Mouse (Mus musculus): ENCODE measurements around the gene Rbm3. TPM values are rescaled to one million over a fixed set of nuclear protein-coding genes. Genes with fewer than 3 reads are reported as not detected.

Rbm3 gene
- polyA plus RNA-seq (2015; fragmentation: Nextera tagmentation; extraction: Ambion mirVana), result 464 and 486 TPM in 2 replicates

DNA sequence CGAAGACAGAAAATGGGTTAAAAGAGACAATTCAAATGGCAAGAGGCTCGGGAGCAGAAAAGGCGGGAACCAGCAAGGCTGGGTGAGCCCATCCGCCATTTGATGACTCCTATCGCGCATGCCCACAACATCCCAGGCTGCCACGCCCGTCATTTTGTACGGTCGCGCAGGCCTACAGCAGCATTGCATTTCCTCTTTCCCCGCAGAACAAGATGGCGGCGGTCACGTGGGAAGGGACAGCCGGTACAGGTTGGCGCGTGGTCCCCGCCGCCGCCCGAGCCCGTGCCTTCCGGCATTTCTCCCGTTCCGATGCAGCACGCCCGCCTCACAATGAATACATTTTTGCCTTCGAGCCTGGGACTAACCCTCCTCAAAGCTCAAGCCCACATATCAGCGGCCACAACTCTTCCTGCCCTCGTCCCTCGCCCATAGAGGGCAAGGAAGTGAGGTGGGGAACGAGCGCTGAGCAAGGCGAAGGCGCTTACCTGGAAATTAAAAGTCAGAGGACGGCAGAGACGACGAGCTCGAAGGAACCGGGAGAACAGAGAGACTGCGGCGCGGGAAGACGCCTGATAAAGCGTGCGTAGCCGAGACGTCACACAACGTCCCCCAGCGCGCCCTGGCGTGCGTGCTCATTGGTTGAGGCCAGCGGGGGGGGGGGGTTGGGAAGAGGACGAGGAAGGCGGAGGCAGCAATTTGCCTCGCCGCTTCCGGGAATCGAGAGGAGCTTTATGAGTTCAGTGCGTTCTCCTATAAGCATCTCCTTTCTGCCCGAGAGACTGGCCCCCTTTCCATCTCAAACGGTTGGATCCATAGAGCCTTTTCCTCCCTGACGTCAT lies at the start of gene Rbm3:
Gene Rbm3 (minus strand): TSS at position 728 of the 839 bp plus-strand sequence.
- ATAC-seq (ENCODE audit: low read depth), result peak; percentile 97
- Histone ChIP-seq H3K9ac (ENCODE audit: low read length) (peak within 1 kb of the TSS; percentile 72), H3K4me1 (replicated peaks; ENCODE audit: control insufficient read depth, insufficient read depth, low read length) (peaks cover 6% of the 10 kb centered on the region; the same call in 1 of the 2 replicates), H3K36me3 (ENCODE audit: control insufficient read depth, insufficient read depth, low read length) (peaks cover 12% of the 10 kb centered on the region), H3K4me3 (ENCODE audit: low read length) (peak within 1 kb of the TSS; percentile 58), H3K27ac (ENCODE audit: low read length) (peak within 1 kb of the TSS; percentile 94), H3K4me2 (ENCODE audit: low read depth, low read length) (peak within 1 kb of the TSS; percentile 79), H3K9me3 (ENCODE audit: control insufficient read depth, low read length) (no peaks in the 10 kb centered on the region), H3K27me3 (ENCODE audit: control insufficient read depth, insufficient read depth, low read depth, low read length) (no peaks in the 10 kb centered on the region)
- 19% methylated on average over 57 of the region's 65 CpGs for WGBS

DNA sequence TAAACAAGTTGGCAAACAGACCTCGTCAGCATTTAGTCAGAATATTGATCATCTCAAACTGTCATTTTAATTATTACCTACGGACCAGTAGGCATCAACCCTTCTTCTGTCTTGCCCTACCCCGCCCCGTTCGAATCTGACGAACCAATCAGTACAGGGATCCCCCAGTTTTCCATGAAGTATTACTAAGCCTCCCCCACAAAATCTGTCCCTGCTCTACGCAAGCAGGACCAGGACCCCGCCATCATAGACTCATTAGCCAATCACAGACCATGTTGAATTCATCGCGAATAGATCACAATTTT lies 47.7 kb upstream of the Rbm3 start, which contains the start of gene Ebp:
Gene Ebp (minus strand): TSS at position 94 of the 305 bp plus-strand sequence.
- Histone ChIP-seq H3K9ac (ENCODE audit: low read length) (peak within 1 kb of the TSS; percentile 76), H3K27me3 (ENCODE audit: control insufficient read depth, insufficient read depth, low read depth, low read length) (no peaks in the 10 kb centered on the region), H3K4me3 (ENCODE audit: low read length) (peak within 1 kb of the TSS; percentile 62), H3K4me2 (ENCODE audit: low read depth, low read length) (peak within 1 kb of the TSS; percentile 66), H3K9me3 (ENCODE audit: control insufficient read depth, low read length) (no peaks in the 10 kb centered on the region), H3K4me1 (replicated peaks; ENCODE audit: control insufficient read depth, insufficient read depth, low read length) (0 out of 2 replicates have a peak, but pooled peaks cover 5% of the 10 kb centered on the region), H3K36me3 (ENCODE audit: control insufficient read depth, insufficient read depth, low read length) (no peaks in the 10 kb centered on the region), H3K27ac (ENCODE audit: low read length) (0 out of 2 replicates have a peak within 1 kb of the TSS, but pooled peaks have one; percentile 27)
- 20% methylated on average over 10 of the region's 10 CpGs for WGBS
- ATAC-seq (ENCODE audit: low read depth), result no peak

DNA sequence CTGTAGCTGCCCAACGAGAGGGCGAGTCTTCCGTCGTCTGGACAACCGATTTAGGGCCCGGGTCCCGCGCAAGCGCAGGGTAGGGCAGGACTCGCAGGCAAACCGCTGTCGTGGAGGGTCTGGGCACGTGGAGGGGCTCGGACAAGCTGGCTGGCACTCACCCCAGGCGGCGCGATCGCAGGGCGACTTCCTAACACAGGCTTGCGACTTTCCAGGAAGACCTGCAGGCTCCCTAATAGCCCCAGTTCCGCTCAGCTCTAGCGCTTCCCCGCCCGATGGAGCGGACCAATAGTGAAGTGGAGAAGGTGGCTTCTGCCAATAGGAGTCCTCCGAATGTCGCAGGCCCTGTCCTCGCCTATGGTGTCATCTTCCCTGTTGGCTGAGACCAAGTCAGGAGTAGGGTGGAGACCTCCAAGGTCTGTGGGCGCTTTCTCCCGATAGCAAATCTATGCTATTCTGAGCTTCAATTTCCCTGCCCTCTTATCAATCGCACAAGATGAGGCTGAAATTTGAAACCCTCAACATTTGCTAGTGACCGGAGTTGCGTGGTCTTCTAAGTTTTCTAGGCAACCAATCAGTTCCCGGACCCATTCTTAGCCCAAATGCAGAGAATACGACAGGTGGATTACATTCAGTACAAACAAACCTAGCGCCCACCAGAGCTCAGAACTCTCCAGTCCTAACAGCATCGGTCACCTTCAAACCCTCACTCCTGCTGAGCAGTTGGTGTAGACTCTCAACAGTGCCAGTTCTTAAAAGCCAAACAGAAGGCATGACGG lies 47.1 kb upstream of the Rbm3 start:
- H3K4me2 ChIP-seq (ENCODE audit: low read depth, low read length), result peak overlapping the region; percentile 66

DNA sequence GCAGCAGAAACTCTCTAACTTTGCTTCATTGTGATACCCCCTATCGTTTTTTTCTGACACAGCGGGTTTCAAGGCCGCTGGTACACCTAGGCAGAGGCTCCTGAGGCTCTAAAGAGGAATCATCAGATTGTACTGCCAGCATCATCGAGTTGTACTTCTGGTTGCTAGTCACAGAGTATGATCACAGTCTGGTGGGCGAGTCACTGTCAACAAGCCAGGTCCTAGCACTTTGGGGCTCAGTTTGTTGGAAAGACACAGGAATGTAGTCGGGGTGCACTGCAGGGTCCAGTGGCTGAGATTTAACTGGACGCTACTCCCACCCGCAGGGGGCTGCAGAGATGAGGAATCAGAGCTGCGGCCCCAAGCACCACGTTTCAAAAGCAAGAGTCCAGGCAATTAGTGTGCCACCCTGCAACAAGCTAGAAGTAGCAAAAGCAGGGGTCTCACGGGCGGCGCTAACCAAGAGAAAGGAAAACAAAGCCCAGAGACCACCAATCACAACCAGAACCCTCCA lies 46.5 kb upstream of the Rbm3 start:
- no peaks in the 10 kb centered on the region for H3K36me3 ChIP-seq (ENCODE audit: control insufficient read depth, insufficient read depth, low read length)
- H3K27ac ChIP-seq (ENCODE audit: low read length), result 0 out of 2 replicates have a peak overlapping the region, but pooled peaks have one; percentile 27
- peak overlapping the region; percentile 62 for H3K4me3 ChIP-seq (ENCODE audit: low read length)
- WGBS, result 10% methylated on average over 13 of the region's 13 CpGs
- ATAC-seq (ENCODE audit: low read depth), result peak; percentile 73
- 0 out of 2 replicates have a peak, but pooled peaks cover 5% of the 10 kb centered on the region for H3K4me1 ChIP-seq (replicated peaks; ENCODE audit: control insufficient read depth, insufficient read depth, low read length)
- no peaks in the 10 kb centered on the region for H3K27me3 ChIP-seq (ENCODE audit: control insufficient read depth, insufficient read depth, low read depth, low read length)
- peak overlapping the region; percentile 66 for H3K4me2 ChIP-seq (ENCODE audit: low read depth, low read length)
- H3K9ac ChIP-seq (ENCODE audit: low read length), result peak overlapping the region; percentile 76
- no peaks in the 10 kb centered on the region for H3K9me3 ChIP-seq (ENCODE audit: control insufficient read depth, low read length)

More for the DNA sequence above, 47.1 kb upstream of the Rbm3 start:
- no peaks in the 10 kb centered on the region for H3K9me3 ChIP-seq (ENCODE audit: control insufficient read depth, low read length)
- 10% methylated on average over 38 of the region's 38 CpGs for WGBS
- 0 out of 2 replicates have a peak overlapping the region, but pooled peaks have one; percentile 27 for H3K27ac ChIP-seq (ENCODE audit: low read length)
- 0 out of 2 replicates have a peak, but pooled peaks cover 5% of the 10 kb centered on the region for H3K4me1 ChIP-seq (replicated peaks; ENCODE audit: control insufficient read depth, insufficient read depth, low read length)
- H3K4me3 ChIP-seq (ENCODE audit: low read length), result peak overlapping the region; percentile 62
- H3K9ac ChIP-seq (ENCODE audit: low read length), result peak overlapping the region; percentile 76
- no peaks in the 10 kb centered on the region for H3K27me3 ChIP-seq (ENCODE audit: control insufficient read depth, insufficient read depth, low read depth, low read length)
- no peaks in the 10 kb centered on the region for H3K36me3 ChIP-seq (ENCODE audit: control insufficient read depth, insufficient read depth, low read length)
- ATAC-seq (ENCODE audit: low read depth), result peak; percentile 99

DNA sequence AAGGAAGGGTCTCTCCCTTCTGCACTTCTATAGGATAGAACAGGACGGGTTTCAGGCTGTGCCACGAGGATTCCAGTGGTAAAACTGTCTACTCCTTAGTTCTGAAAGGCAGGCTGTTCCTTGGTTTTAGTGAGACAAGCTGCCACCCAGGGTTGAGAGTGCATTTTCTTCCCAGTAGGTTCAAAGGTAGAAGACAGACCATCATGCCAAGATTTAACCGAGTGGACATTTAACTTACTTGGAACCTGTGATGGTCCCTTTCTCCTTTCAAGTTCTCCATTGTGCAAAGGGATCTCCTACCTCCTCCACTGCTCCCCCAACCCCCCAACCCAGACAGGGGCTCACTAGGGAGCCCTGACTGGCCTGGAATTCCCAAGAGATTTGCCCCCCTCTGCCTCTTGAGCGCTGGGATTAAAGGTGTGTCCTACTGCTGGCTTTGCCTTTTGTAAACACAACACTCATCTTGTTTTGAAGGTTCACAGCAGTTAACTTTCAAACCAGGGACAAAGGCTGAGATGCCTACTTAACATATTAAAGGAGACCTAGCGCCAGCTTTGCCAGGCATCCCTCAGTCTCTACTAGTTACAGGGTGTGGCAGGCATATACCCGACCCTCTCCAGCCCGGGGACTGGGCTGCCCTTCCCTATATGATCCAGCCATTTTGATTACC lies 37.3 kb upstream of the Rbm3 start:
- Histone ChIP-seq H3K4me3 (ENCODE audit: low read length) (no peak overlapping the region), H3K36me3 (ENCODE audit: control insufficient read depth, insufficient read depth, low read length) (no peaks in the 10 kb centered on the region), H3K4me2 (ENCODE audit: low read depth, low read length) (no peak overlapping the region), H3K27me3 (ENCODE audit: control insufficient read depth, insufficient read depth, low read depth, low read length) (no peaks in the 10 kb centered on the region), H3K9ac (ENCODE audit: low read length) (no peak overlapping the region), H3K4me1 (replicated peaks; ENCODE audit: control insufficient read depth, insufficient read depth, low read length) (no peaks in the 10 kb centered on the region), H3K9me3 (ENCODE audit: control insufficient read depth, low read length) (no peaks in the 10 kb centered on the region), H3K27ac (ENCODE audit: low read length) (no peak overlapping the region)
- 15% methylated on average over 7 of the region's 7 CpGs for WGBS
- no peak for ATAC-seq (ENCODE audit: low read depth)

DNA sequence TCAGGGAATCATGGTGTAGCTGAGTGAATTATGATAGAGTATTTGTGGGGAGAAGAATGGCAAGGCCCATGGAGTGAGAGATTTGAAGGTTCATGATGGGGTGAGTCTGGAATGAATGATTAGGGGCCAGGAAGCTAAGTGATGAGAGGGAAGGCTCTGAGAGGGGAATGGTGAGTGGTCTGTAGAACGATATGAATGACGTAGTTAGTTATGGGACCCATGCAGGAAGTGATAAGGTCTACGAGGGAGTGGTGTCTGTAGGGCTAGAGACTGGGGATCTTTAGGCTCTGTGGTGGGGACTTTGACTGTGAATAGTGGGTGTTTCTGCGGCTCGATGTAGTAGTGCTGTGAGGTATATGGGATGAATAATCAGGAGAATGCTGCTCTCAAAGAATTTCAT lies 34.0 kb upstream of the Rbm3 start:
- peaks cover 2% of the 10 kb centered on the region; the same call in 1 of the 2 replicates for H3K4me1 ChIP-seq (replicated peaks; ENCODE audit: control insufficient read depth, insufficient read depth, low read length)
- no peak for ATAC-seq (ENCODE audit: low read depth)
- no peaks in the 10 kb centered on the region for H3K36me3 ChIP-seq (ENCODE audit: control insufficient read depth, insufficient read depth, low read length)
- no peak overlapping the region for H3K9ac ChIP-seq (ENCODE audit: low read length)
- no peaks in the 10 kb centered on the region for H3K9me3 ChIP-seq (ENCODE audit: control insufficient read depth, low read length)
- WGBS, result 79% methylated on average over 5 of the region's 5 CpGs
- no peaks in the 10 kb centered on the region for H3K27me3 ChIP-seq (ENCODE audit: control insufficient read depth, insufficient read depth, low read depth, low read length)
- H3K4me3 ChIP-seq (ENCODE audit: low read length), result no peak overlapping the region
- H3K4me2 ChIP-seq (ENCODE audit: low read depth, low read length), result no peak overlapping the region
- H3K27ac ChIP-seq (ENCODE audit: low read length), result no peak overlapping the region

DNA sequence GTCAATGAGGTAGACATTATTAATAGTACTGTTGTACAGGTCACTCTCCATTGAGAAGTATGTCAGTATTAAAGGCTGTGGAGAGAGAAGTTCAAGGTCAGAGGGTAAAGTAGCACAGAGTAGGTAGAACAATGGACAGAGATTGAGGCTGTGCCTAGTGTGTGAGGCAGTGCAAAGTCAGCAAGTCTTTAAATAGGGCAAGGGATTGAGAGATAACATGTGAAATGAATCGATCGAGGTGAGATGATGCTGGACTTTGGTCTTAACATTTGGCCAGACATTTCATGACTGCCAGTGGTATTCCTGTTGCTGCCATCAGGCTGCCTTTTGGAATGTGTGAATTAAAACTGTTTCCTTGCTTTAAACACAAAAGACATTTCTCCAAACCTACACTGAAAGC lies 33.2 kb upstream of the Rbm3 start:
- Histone ChIP-seq H3K9me3 (ENCODE audit: control insufficient read depth, low read length) (no peaks in the 10 kb centered on the region), H3K4me2 (ENCODE audit: low read depth, low read length) (no peak overlapping the region), H3K9ac (ENCODE audit: low read length) (no peak overlapping the region), H3K4me1 (replicated peaks; ENCODE audit: control insufficient read depth, insufficient read depth, low read length) (peaks cover 2% of the 10 kb centered on the region; the same call in 1 of the 2 replicates), H3K36me3 (ENCODE audit: control insufficient read depth, insufficient read depth, low read length) (no peaks in the 10 kb centered on the region), H3K27ac (ENCODE audit: low read length) (no peak overlapping the region), H3K4me3 (ENCODE audit: low read length) (no peak overlapping the region), H3K27me3 (ENCODE audit: control insufficient read depth, insufficient read depth, low read depth, low read length) (no peaks in the 10 kb centered on the region)
- ATAC-seq (ENCODE audit: low read depth), result no peak
- 91% methylated on average over 2 of the region's 2 CpGs for WGBS

DNA sequence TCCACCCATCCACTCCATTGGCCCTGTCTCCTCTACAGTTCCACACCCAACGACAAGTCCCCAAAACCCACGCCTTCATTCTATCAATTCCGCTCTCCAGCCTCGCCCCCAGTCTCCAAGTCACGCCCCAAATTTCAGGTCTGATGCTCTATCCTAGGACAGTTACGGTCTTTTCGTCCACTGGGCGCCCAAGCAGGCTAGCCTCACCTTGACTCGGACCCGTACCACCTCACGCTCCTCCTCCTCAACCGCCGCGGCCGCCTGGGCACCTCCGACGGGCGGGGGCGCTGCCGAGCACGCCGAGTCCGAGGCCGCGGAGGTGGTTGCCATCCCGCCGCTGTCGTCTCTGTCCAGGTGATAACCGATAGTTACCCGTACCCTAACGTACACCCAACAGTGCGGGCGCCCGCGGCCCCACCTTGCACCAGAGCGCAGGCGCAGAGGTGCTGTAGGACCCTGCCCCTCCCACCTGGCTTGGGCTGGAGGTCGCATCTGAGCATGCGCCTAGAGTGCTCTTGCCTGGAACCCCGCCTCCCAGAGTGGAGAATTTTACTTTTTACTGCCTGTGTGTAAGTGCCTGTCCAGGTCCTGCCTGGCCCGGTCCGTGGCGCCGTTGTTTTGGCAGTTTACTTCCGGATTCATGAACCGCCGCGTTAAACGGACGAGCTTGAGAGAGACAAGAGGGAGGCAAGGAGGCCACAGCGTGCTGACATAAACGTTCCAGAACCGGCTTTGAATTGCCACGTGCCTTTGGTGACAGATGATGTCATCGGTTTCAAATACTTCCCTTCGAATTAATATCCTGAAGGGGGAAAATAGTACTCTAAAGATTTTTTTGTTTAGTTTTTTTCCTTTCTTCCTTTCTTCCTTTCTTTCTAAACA lies 30.1 kb upstream of the Rbm3 start, which contains the start of gene Tbc1d25:
Gene Tbc1d25 (minus strand): TSS at position 678 of the 882 bp plus-strand sequence.
- H3K9ac ChIP-seq (ENCODE audit: low read length), result peak within 1 kb of the TSS; percentile 72
- H3K27ac ChIP-seq (ENCODE audit: low read length), result peak within 1 kb of the TSS; percentile 44; the same call in 1 of the 2 replicates
- H3K27me3 ChIP-seq (ENCODE audit: control insufficient read depth, insufficient read depth, low read depth, low read length), result no peaks in the 10 kb centered on the region
- H3K4me2 ChIP-seq (ENCODE audit: low read depth, low read length), result peak within 1 kb of the TSS; percentile 60
- peak within 1 kb of the TSS; percentile 68 for H3K4me3 ChIP-seq (ENCODE audit: low read length)
- peak; percentile 98 for ATAC-seq (ENCODE audit: low read depth)
- H3K9me3 ChIP-seq (ENCODE audit: control insufficient read depth, low read length), result no peaks in the 10 kb centered on the region
- H3K36me3 ChIP-seq (ENCODE audit: control insufficient read depth, insufficient read depth, low read length), result no peaks in the 10 kb centered on the region
- WGBS, result 9% methylated on average over 55 of the region's 56 CpGs
- H3K4me1 ChIP-seq (replicated peaks; ENCODE audit: control insufficient read depth, insufficient read depth, low read length), result peaks cover 2% of the 10 kb centered on the region; the same call in 1 of the 2 replicates

Data from lung, embryonic 16.5 days (tissue).